Mouse (Mus musculus): ENCODE results near the gene Glud1. TPM values are rescaled to one million over a fixed set of nuclear protein-coding genes. Genes with fewer than 3 reads are reported as not detected.

Gene Glud1
- polyA plus RNA-seq (2012; rRNA removed; ENCODE audit: low replicate concordance) = 76.9 and 149 TPM in 2 replicates

DNA sequence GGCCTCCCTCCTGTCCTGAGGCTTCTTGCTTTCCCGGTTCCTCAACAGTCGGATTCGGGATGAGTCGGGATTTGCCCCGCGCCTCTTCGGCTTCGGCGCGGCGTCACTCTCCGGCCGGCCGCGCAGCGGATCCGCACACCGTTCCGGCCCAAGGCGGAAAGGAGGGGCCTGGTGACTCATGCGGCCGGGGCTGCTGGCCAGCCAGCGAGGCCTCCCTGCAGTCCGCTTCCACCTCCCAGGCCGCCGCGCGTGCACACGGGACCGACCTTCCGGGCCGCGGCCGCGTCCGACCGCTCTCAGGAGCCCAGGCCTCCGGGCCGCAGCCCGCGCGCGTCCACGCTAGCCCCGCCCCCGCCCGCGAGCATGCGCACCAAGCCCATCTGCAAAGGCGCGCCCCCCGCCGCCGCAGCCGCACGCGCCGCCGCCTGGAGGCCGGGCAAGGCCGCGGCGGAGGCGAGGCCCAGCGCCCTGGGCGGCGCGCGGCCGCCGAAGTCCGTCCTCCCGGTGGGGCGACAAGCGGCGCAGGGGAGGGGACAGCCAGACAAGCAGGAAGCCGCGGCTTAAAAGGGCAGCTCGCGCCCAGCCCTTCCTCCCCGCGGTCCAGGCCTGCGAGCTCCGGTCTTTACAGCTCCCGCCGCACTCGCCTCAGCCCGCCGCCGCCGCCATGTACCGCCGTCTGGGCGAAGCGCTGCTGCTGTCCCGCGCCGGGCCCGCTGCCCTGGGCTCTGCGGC lies at the start of gene Glud1, which contains the start of gene Shld2:
Gene Glud1 (plus strand): TSS at position 494 of the 732 bp plus-strand sequence.
Gene Shld2 (minus strand): TSS at position 260 of the 732 bp plus-strand sequence.

DNA sequence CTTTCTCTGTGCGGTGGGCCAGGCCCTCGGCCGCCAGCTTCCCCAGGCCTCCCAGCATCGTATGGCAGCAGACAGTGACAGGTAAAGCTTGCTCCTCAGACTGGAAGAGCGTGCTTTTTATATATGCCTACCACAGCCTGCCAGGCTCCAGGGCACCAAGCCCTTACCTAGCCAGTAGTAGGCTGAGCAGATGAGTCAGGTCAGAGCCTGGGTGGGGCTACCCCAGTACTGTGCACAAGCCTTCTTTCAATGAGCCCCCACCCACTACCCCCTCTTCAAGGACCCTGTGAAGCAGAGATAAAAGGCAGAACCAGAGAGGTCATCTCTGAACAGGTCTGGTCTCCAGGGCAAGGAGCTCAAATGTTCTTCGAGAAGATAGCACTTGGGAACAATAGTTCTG lies 44.8 kb downstream of the Glud1 start, which contains the start of gene Fam25c:
Gene Fam25c (minus strand): TSS at position 133 of the 400 bp plus-strand sequence.

DNA sequence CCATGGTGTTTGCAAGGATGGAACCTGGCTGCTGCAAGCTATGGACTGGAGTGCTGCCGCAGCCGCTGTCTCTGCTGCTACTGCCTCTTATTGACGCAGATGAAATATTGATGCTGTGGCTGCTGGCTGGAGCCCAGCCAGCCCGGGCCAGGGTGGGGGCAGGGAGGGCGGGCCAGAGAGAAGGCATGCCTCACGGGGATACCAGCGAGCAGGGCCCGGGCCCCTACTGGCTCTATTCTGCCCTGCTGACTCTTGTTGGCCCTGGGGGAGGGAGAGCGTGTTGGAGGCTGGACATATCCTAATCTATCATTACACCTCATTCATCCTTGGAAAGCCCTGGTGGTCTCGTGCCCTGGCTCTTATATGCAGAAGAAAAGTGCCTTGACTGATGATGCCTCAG lies 64.0 kb downstream of the Glud1 start, which contains the start of gene Sncg:
Gene Sncg (minus strand): TSS at position 213 of the 400 bp plus-strand sequence.

GRCm38 (mm10) chr14:34375415-34375904 lies 64.9 kb downstream of the Glud1 start, which contains the start of gene Mmrn2:
Gene Mmrn2 (plus strand): TSS chr14:34375465.

Other genes starting within 250 kb of the Glud1 start
- gene Anxa8, start 224.7 kb upstream of the Glud1 start, polyA plus RNA-seq (2012; rRNA removed; ENCODE audit: low replicate concordance) = 3.0 and 23.3 TPM in 2 replicates
- 0.10 TPM in 1 of 2 replicates, not detected in the other for gene A630023A22Rik, start 208.0 kb upstream of the Glud1 start, polyA plus RNA-seq (2012; rRNA removed; ENCODE audit: low replicate concordance)
- gene Npy4r, start 158.2 kb upstream of the Glud1 start, polyA plus RNA-seq (2012; rRNA removed; ENCODE audit: low replicate concordance) = 0.07 and 0.32 TPM in 2 replicates
- 0.42 and 0.69 TPM in 2 replicates for gene Gprin2, start 109.1 kb upstream of the Glud1 start, polyA plus RNA-seq (2012; rRNA removed; ENCODE audit: low replicate concordance)
- gene Syt15, start 91.1 kb upstream of the Glud1 start, polyA plus RNA-seq (2012; rRNA removed; ENCODE audit: low replicate concordance) = 10.9 and 11.4 TPM in 2 replicates
- gene Shld2, start 234 bp upstream of the Glud1 start, polyA plus RNA-seq (2012; rRNA removed; ENCODE audit: low replicate concordance) = 2.2 and 3.2 TPM in 2 replicates
- gene Fam25c, start 44.7 kb downstream of the Glud1 start, polyA plus RNA-seq (2012; rRNA removed; ENCODE audit: low replicate concordance) = 17.3 and 19.4 TPM in 2 replicates
- gene Sncg, start 64.1 kb downstream of the Glud1 start, polyA plus RNA-seq (2012; rRNA removed; ENCODE audit: low replicate concordance) = 206 and 276 TPM in 2 replicates
- gene Mmrn2, start 64.7 kb downstream of the Glud1 start, polyA plus RNA-seq (2012; rRNA removed; ENCODE audit: low replicate concordance) = 18.1 and 18.8 TPM in 2 replicates
- 4.6 and 22.3 TPM in 2 replicates for gene Bmpr1a, start 192.6 kb downstream of the Glud1 start, polyA plus RNA-seq (2012; rRNA removed; ENCODE audit: low replicate concordance)
- not detected in 2 replicates for gene 9230112D13Rik, start 212.1 kb downstream of the Glud1 start, polyA plus RNA-seq (2012; rRNA removed; ENCODE audit: low replicate concordance)